Mouse (Mus musculus) embryonic facial prominence, embryonic 10.5 days (tissue): Measurements from ENCODE around the gene Prkg1. TPM values are rescaled to one million over a fixed set of nuclear protein-coding genes. Genes with fewer than 3 reads are reported as not detected.

Source experiments
- DNase-seq: peaks from one replicate; pipeline ENCODE4 v3.0.0-alpha.2; 2017; ENCODE audit warnings: low spot score
- H3K27ac ChIP-seq: fragments of 300-500 bp; sonication (generic); replicated peaks from 2 replicates; pipeline ENCODE4 v1.5.1; 2016; ENCODE audit warnings: mild to moderate bottlenecking
- H3K27me3 ChIP-seq: fragments of 300-500 bp; sonication (generic); replicated peaks from 2 replicates; pipeline ENCODE4 v1.6.1; 2016; ENCODE audit warnings: low read depth, mild to moderate bottlenecking; ENCODE audit not compliant: poor library complexity, severe bottlenecking
- H3K36me3 ChIP-seq: fragments of 300-500 bp; sonication (generic); replicated peaks from 2 replicates; pipeline ENCODE4 v1.6.1; 2016; ENCODE audit warnings: mild to moderate bottlenecking, moderate library complexity
- H3K4me1 ChIP-seq: fragments of 300-500 bp; sonication (generic); 2 replicates; pipeline ENCODE4 v1.6.1; 2016
- H3K4me3 ChIP-seq: fragments of 300-500 bp; sonication (generic); 2 replicates; pipeline ENCODE4 v1.5.1; 2016; ENCODE audit warnings: mild to moderate bottlenecking, moderate library complexity
- H3K9me3 ChIP-seq: fragments of 300-500 bp; sonication (generic); 2 replicates; pipeline ENCODE4 v1.6.1; 2016; ENCODE audit warnings: mild to moderate bottlenecking
- WGBS: fragments of 180-500 bp; shearing (Covaris S2); methylation state at CpG from one replicate; pipeline ENCODE4 v1.1.7; 2016; 5-methylcytosine and 5-hydroxymethylcytosine counted together
- polyA plus RNA-seq: library from polyadenylated mRNA; unstranded; fragments of >200 nt; fragmentation: Nextera tagmentation; extraction: Ambion mirVana; gene quantifications from 2 replicates; pipeline ENCODE4 v1.2.1, GENCODE M21; 2016

The Prkg1 gene
- polyA plus RNA-seq, 1 experiment from 2014 or later = 6.2 TPM

DNA sequence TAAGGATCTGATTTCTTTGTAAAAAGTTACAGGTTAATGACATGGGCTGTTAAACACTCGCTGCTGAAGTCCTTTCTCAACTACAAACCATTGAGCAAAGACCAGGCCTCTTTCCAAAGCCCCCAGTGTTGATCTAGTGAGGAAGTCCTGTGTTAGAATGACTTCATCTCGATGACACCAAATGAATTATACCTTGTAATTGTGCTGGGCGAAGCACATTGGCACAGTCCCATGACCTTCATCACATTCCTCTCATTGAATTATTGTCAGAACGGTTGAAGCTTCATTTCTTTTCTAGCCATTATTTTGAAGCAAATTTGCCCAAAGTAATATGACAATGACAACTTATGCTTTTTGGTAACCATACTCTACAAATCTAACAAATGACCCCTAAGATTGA lies 54.5 kb downstream of the Prkg1 start:
- 89% methylated on average over 4 of the region's 4 CpGs for WGBS
- DNase-seq = no peak
- 0 out of 2 replicates have a peak, but pooled peaks cover 2% of the 10 kb centered on the region for H3K4me1 ChIP-seq

GRCm38 (mm10) chr19:31703991-31704390 lies 60.8 kb downstream of the Prkg1 start:
- Histone ChIP-seq H3K9me3 (no peaks in the 10 kb centered on the region), H3K4me1 (no peaks in the 10 kb centered on the region), H3K36me3 (no peaks in the 10 kb centered on the region), H3K27ac (no peak overlapping the region), H3K4me3 (no peak overlapping the region), H3K27me3 (no peaks in the 10 kb centered on the region)
- DNase-seq = peak; percentile 14

More for the DNA sequence above, 54.5 kb downstream of the Prkg1 start:
- H3K27me3 ChIP-seq = no peaks in the 10 kb centered on the region
- no peaks in the 10 kb centered on the region for H3K9me3 ChIP-seq
- no peaks in the 10 kb centered on the region for H3K36me3 ChIP-seq
- no peak overlapping the region for H3K4me3 ChIP-seq
- H3K27ac ChIP-seq = no peak overlapping the region

GRCm38 (mm10) chr19:31698916-31699315 lies 65.9 kb downstream of the Prkg1 start:
- no peaks in the 10 kb centered on the region for H3K27me3 ChIP-seq
- H3K4me1 ChIP-seq = peaks cover 11% of the 10 kb centered on the region; the same call in 1 of the 2 replicates
- no peak overlapping the region for H3K4me3 ChIP-seq
- H3K9me3 ChIP-seq = no peaks in the 10 kb centered on the region
- no peak for DNase-seq
- H3K36me3 ChIP-seq = no peaks in the 10 kb centered on the region
- 74% methylated on average over 6 of the region's 6 CpGs for WGBS
- no peak overlapping the region for H3K27ac ChIP-seq

GRCm38 (mm10) chr19:31680821-31681220 lies 84.0 kb downstream of the Prkg1 start:
- WGBS = 54% methylated on average over 1 of the region's 1 CpGs
- no peaks in the 10 kb centered on the region for H3K27me3 ChIP-seq
- no peak for DNase-seq
- no peak overlapping the region for H3K27ac ChIP-seq
- no peaks in the 10 kb centered on the region for H3K36me3 ChIP-seq
- no peaks in the 10 kb centered on the region for H3K4me1 ChIP-seq
- H3K9me3 ChIP-seq = no peaks in the 10 kb centered on the region
- H3K4me3 ChIP-seq = no peak overlapping the region

DNA sequence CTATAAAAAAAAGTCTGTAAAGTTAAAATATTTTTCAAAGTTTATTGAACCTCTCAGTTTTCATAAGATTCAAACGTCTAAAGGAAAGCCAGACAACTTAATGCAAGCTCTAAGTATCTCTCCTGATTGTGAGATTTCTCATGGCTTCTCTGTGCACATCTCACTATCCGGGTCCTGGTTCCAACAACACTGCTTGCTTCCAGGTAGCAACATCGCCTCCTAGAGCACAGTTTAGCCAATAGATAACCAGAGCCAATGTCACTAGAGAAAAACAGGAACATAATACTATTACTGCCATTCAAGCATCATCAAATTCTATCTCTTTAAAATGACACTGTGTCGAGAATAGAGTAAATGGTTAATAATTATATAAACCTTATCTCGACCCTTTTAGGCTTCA lies 86.5 kb downstream of the Prkg1 start:
- no peaks in the 10 kb centered on the region for H3K9me3 ChIP-seq
- H3K27me3 ChIP-seq = no peaks in the 10 kb centered on the region
- no peaks in the 10 kb centered on the region for H3K4me1 ChIP-seq
- H3K36me3 ChIP-seq = no peaks in the 10 kb centered on the region
- no peak overlapping the region for H3K4me3 ChIP-seq
- no peak overlapping the region for H3K27ac ChIP-seq
- WGBS = 52% methylated on average over 5 of the region's 5 CpGs
- DNase-seq = no peak

DNA sequence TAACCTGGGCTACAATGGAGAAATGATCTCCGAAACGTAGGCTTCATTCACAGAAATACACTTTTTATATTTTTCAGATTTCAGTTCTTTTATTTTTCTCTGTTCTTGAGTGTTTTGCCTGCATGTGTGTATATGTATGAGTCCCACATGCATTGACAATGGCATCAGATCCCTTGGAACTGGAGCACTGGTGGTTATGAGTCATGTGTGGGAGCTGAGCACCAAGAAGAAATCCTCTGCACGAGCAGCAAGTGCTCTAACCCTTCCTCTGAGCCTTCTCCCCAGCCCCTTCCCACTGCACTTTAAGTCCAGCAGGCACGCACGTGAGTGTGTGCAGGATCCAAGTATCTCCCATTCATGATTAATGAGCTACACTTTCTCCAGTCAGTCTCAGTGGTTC lies 93.1 kb downstream of the Prkg1 start:
- no peak for DNase-seq
- no peaks in the 10 kb centered on the region for H3K36me3 ChIP-seq
- no peaks in the 10 kb centered on the region for H3K4me1 ChIP-seq
- H3K4me3 ChIP-seq = no peak overlapping the region
- WGBS = 79% methylated on average over 5 of the region's 5 CpGs
- no peak overlapping the region for H3K27ac ChIP-seq
- no peaks in the 10 kb centered on the region for H3K27me3 ChIP-seq
- no peaks in the 10 kb centered on the region for H3K9me3 ChIP-seq

GRCm38 (mm10) chr19:31665007-31665406 lies 99.8 kb downstream of the Prkg1 start:
- peaks cover 22% of the 10 kb centered on the region for H3K27me3 ChIP-seq
- H3K36me3 ChIP-seq = no peaks in the 10 kb centered on the region
- peak overlapping the region; percentile 82 for H3K4me3 ChIP-seq
- peak overlapping the region; percentile 81 for H3K27ac ChIP-seq
- H3K4me1 ChIP-seq = peaks cover 18% of the 10 kb centered on the region
- DNase-seq = no peak
- 4% methylated on average over 8 of the region's 8 CpGs for WGBS
- no peaks in the 10 kb centered on the region for H3K9me3 ChIP-seq

- WGBS = under 1% methylated on average over 52 of the region's 52 CpGs
- H3K36me3 ChIP-seq = no peaks in the 10 kb centered on the region
Measured at GRCm38 (mm10) chr19:31664159-31664991, 100.5 kb downstream of the Prkg1 start.

DNA sequence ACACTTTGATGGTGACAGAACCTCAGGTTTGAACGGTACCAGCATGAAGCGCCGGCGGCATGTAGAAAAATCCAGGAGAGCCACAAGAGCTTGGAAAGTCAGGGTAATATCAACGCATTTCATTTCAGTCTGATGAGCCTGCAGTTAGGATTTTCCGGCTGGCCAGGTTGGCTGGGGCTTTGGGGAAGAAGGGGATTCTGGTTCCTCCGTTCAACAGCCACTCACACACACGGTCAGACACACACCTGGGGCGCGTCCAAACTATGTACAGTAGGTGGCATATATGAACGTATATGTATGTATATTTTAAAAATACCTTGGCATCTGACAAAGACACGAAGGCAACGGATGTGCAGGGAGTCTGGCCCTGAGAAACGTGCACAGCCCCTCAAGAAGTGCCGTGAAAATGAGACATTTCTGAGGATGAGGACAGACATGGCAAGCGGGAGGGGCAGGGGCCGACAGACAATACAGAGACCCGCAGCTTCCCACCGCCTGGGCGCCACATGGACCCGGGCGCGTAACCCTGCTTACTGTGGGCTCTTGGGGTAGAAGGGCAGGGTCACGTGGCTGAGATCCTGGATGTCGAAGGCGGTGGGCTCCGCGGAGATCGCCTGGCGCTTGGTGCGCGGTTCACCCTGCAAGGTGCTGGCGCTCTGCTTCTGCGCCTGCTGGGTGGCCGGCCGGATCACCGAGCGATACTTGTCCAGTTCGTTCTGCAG lies 101.2 kb downstream of the Prkg1 start:
- WGBS = 5% methylated on average over 39 of the region's 39 CpGs
- peak overlapping the region; percentile 81 for H3K27ac ChIP-seq
- peak overlapping the region; percentile 82 for H3K4me3 ChIP-seq
- peaks cover 22% of the 10 kb centered on the region for H3K27me3 ChIP-seq
- DNase-seq = peak; percentile 77
- H3K4me1 ChIP-seq = peaks cover 20% of the 10 kb centered on the region
- no peaks in the 10 kb centered on the region for H3K36me3 ChIP-seq
- H3K9me3 ChIP-seq = no peaks in the 10 kb centered on the region

More at GRCm38 (mm10) chr19:31664159-31664991, 100.5 kb downstream of the Prkg1 start:
- Histone ChIP-seq H3K27me3 (peaks cover 22% of the 10 kb centered on the region), H3K4me3 (peak overlapping the region; percentile 82), H3K27ac (peak overlapping the region; percentile 81), H3K9me3 (no peaks in the 10 kb centered on the region), H3K4me1 (peaks cover 18% of the 10 kb centered on the region)
- DNase-seq = peak; percentile 82

DNA sequence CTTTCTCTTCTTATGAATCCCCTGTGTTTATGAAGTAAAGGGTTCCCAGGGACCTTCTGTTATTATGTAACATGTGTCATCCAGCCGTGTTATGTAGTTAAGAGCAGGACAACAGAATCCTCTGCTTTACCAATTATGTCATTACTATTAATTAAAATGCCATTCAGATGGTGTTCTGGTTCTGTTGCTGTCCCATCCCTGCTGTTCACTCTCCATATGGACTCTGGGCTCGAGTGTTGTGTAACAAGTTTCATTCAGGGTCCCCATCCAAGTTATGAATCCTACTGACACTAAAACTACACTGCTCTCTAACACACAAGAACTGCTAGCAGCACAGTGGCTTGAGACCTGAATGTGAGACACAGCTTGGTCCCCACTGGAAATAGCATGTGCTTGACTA lies 102.0 kb downstream of the Prkg1 start:
- DNase-seq = no peak
- Histone ChIP-seq H3K4me3 (no peak overlapping the region; the same call in 1 of the 2 replicates), H3K36me3 (no peaks in the 10 kb centered on the region), H3K27me3 (peaks cover 22% of the 10 kb centered on the region), H3K27ac (no peak overlapping the region), H3K4me1 (peaks cover 20% of the 10 kb centered on the region), H3K9me3 (no peaks in the 10 kb centered on the region)
- WGBS = 65% methylated on average over 2 of the region's 2 CpGs

DNA sequence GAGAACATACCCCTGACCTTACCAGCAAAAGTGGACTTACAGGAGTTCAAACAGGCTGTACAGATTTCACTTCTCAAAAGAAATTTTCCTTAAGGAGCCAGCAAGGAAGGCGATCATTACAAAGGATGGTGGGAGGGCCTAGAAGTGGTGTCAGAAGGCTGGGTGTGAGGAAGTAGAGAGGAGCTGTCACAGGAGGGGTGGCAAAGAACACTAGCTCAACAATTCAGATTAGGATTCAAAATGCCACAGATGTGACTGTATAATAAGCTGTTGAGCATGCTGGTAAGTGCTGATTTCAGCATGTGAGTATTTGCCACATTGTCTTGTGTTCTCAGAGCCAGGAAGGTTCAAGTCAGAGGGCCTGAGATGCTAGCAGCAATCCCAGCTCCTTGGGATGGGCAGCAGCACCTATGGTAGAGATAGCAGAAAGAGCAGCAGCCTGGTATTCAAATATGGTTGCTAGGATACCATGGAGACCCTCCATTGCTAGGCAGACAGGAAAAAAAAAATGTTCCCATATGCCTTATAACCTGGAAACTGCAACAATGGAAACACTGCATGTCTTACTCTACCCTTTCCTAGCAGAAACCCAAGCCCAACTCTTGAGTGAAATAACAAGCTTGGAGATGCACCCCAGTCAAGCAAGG lies 106.0 kb downstream of the Prkg1 start:
- Histone ChIP-seq H3K27me3 (peaks cover 5% of the 10 kb centered on the region; the same call in 1 of the 2 replicates), H3K9me3 (no peaks in the 10 kb centered on the region), H3K36me3 (no peaks in the 10 kb centered on the region), H3K4me3 (no peak overlapping the region), H3K4me1 (peaks cover 8% of the 10 kb centered on the region), H3K27ac (no peak overlapping the region)
- 78% methylated on average over 1 of the region's 1 CpGs for WGBS
- no peak for DNase-seq

GRCm38 (mm10) chr19:31656256-31656655 lies 108.6 kb downstream of the Prkg1 start:
- 0 out of 2 replicates have a peak, but pooled peaks cover 2% of the 10 kb centered on the region for H3K4me1 ChIP-seq
- 85% methylated on average over 7 of the region's 7 CpGs for WGBS

More at GRCm38 (mm10) chr19:31656256-31656655, 108.6 kb downstream of the Prkg1 start:
- Histone ChIP-seq H3K36me3 (no peaks in the 10 kb centered on the region), H3K4me3 (no peak overlapping the region), H3K27ac (no peak overlapping the region), H3K9me3 (no peaks in the 10 kb centered on the region), H3K27me3 (no peaks in the 10 kb centered on the region)
- DNase-seq = no peak
